Mouse (Mus musculus): ENCODE measurements at regions not wholly inside any gene's neighbourhood (a gene's known extent, or its start where the extent isn't known, plus 50 kb on each side); places are given as distances from the start of the nearest gene placed in this dataset.

DNA sequence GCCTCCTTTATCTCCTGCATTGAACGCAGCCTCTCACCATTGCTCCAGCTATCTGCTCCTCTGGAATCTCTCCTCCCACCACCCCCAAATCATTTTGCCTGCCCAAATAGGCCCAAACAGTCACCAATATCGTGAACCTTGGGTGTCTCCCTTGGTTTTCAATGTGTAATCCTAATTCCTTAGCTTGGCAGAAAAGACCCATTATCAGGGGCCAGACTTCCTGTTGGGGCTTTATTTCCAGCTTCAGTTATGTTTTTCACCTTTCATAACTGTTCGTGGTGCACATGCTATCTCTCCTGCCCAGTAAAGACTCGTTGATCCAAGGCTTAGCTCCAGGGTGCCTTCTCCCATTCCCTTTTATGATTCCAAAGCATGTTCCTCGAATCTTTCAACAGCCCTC, 142.4 kb upstream of the Eya4 start:
- no peak for DNase-seq (ENCODE audit: low read depth, low spot score)

DNA sequence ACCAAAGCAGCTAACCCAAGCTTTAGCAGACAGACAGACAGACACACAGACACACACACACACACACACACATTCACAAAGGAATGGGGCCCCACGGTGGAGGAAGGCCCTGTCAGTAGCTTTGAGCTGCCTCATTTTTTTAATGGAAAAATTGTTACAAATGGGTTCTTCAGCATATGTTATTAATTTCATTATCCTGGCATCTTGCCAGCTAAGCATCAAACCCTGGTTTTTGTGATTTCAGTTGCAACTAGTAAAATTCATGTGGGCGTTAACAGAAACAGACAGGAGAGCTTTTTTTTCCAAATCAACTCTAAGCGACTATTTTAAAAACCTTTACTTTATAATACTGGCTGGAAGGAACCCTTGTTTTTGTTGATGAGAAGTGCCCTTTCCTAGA, 138.4 kb upstream of the Eya4 start:
- peak; percentile 79 for DNase-seq (ENCODE audit: low read depth, low spot score)

DNA sequence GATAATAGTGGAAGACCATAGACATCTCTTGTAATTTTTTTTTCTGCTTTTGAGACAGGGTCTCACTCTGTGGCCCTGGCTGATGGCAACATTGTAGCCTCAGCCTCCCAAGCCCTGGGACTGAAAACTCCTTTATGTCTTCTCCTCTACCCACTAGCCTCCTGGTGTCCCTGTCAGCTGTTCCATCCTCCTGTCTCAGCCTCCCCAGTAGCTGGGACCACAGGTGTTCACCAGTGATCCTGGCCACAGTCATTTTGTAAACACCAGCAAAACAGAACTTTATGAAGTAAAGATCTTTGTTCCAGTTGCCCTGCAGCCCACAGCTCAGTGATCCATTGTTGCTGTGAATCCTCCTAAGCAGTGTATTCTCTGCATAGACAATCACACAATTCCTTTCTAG, 129.9 kb upstream of the Eya4 start:
- no peak for DNase-seq (ENCODE audit: low read depth, low spot score)

DNA sequence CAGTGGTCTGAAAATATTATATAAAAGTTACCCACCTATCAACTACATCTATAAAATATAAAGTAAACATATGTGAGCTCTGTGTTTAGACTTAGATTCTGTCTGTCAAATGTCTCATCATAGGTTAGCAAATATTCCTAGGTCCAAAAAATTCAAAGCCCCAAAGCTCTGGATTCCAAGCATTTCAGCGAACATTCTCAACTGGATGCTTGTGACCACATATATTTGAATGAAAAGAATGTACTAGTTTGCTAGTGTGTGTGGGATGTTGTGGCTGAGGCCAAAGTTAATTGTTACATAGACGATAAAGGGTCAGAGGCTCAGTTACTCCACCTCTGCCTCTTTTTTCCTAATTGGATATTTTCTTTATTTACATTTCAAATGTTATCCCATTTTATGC, 128.3 kb upstream of the Eya4 start:
- DNase-seq (ENCODE audit: low read depth, low spot score), result peak; percentile 17

DNA sequence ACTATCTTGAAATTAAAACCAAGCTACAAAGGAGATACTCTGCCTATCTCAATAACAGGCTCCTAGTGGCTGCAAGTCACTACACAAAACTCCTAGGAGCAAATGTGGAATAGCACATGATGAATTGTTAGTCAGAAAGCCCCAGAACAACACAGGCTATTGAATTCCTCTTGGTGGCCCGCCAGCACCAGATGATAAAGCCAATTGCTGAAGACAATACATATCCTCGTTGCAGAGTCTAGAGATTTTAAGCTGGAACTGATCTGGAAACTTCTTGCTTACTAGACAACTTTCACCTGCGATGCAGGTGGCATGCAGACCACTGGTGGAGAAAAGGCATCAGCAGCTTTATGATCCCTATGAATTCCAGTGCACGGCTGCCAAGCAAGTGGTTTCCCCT, 126.5 kb upstream of the Eya4 start:
- peak; percentile 28 for DNase-seq (ENCODE audit: low read depth, low spot score)

DNA sequence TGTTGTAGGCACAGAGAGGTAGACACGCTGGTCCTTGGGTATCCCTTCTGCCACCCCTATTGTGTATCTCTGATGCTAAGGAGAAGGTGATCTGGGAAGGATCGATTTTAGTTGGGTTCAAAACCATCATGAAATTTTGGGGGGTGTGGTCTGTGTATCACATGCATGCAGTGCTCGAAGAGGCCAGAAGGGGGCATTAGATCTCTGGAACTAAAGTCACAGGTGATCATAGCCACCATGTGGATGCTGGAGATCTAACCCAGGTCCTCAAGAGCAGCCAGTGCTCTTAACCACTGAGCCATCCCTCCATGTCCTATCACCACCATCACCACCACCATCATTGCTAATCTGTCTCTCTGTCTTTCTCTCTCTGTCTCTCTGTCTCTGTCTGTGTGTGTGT, 100.4 kb upstream of the Eya4 start:
- peak; percentile 7 for DNase-seq (ENCODE audit: low read depth, low spot score)

DNA sequence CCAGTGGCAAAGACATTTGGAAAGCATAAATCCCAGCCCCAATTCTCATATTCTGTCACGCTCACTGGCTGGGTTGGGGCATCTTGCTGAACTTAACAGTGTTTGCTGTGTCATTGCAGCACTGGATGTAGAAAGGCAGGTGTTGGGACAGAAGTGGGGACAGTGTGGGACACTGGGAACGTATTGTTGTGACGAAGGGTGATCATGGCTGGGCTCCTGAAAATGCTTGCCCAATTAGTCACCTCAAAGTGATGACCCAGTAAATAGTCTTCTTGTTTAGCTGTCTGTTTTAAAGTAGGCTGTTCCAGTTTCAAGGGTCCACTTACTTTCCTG, 100.0 kb upstream of the Eya4 start:
- no peak for DNase-seq (ENCODE audit: low read depth, low spot score)

DNA sequence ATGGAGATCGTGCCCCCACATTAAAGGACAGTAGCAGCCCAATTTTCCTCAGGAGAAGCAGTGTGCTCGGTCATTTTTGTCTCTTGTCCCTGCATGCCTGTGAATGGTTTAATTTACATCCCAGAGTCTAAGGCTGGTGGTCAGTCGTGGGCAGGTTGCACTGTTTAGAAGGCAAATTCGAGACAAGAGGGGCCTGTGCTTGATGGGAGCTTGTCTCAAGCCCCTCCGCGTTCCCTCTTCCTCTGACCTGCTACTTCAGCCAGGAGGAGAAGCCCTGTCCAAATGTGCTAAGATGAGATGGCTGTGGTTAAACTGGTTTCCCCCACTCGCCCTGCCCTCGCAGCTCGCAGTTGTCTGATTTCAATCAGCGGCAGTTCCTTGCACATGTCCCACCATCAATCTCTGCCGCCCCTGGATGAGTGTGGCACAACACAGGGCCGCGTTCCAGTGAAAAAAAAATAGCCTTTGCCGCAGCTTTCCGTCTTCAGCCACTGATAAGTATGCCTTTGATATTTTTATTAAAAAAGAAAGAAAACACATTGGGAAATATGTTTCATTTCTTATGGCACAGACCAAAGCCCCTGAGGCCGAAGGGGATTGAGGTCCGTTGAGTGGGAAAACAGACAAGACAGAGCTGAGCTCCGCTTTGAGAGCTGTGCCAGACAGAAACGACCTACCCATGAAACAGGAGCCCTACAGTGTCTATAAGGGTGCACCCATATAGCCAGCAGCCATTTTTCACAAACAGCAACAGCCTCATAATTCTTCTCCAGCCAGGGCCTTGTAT, 99.5 kb upstream of the Eya4 start:
- no peak for DNase-seq (ENCODE audit: low read depth, low spot score)

DNA sequence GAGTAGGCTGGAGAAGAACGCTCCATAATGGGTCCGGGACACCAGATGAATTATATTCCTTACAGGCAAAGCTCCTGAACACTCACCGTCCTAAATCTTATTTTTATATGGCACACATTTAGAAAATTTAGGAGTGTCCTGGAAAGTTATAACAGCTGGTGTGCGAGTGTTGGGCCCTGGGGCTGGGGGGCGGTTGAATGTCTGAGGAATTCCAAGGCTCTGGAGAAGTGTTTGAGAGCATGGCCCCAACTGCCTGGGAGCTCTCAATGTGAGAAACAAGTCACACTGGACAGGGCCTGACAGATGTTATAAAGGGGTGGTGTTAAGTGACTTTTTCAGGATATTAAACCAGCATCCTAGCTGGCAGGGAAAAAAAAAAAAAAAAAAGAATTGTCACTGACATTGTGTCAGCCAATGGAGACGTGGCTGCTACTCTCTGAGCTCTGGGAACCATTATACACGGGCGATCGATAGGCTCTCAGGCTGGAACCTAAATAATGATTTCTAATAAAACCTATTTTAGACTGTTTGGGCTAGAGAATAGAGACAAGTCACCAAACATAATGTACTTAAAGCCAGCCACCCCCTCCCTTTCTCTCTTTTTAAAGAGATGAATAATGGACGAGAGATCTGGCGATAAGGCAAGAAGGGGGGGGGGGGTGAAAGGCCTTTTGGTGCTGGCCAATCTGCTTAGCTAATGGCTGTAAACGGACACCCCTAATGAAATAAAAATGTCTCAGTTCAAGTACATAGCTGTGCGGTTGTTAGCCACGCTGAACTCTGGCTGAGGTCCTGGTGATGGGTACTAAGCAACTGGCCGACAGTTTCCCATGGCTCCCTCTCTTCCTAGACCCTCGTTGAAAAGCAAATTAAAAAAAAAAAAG, 98.6 kb upstream of the Eya4 start:
- no peak for DNase-seq (ENCODE audit: low read depth, low spot score)

DNA sequence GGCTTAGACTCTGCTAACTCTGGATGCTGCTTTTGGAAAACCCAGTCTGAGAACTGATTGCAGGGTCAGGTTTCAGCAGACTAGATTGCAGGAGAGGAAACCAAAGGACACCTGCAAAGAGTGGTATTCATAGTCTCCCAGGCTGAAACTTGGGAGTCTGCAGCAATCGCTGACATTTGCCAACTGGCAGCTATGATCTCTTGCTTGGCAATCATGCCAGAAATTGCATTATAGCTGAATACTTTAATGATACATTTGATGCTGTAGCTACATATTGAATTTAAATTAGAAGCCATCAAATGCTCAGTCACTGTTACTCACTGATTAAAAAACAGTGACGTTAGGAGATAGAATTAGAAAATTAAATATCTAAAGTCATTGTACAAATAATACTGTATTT, 79.8 kb upstream of the Eya4 start:
- no peak for DNase-seq (ENCODE audit: low read depth, low spot score)

DNA sequence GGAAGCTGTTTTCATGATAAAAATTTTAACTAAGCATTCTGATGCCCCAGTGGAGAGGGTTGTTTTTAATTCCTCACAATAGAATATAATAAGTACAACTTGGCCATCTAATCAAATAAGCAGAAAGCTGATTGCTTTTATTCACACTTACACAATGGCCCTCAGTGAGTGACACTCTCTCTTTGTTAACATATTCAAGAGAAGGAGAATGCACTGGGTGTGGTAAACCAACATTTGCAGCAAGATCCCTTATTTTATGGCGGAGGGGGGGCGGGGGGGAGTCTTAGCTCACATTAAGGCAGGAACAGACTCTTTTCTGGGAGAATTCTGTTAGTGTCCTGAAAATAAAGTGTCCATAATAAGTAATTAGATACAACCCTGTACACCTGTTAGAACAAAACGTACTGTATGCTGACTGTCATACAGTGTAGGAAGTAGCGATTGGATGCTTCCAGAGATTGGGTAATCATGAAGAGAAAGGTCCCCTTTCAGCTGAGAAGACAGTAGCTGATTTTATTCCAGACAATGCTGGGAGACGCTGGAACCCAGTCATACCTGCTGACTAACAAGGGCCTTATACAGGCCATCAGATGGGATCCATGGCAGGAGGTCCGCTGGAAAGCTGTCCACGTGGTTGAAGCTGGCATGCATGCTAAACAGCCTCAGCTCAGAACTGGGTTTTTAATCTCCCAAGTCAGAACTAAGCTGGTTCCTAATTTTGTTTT, 63.4 kb upstream of the Eya4 start:
- DNase-seq (ENCODE audit: low read depth, low spot score), result no peak

DNA sequence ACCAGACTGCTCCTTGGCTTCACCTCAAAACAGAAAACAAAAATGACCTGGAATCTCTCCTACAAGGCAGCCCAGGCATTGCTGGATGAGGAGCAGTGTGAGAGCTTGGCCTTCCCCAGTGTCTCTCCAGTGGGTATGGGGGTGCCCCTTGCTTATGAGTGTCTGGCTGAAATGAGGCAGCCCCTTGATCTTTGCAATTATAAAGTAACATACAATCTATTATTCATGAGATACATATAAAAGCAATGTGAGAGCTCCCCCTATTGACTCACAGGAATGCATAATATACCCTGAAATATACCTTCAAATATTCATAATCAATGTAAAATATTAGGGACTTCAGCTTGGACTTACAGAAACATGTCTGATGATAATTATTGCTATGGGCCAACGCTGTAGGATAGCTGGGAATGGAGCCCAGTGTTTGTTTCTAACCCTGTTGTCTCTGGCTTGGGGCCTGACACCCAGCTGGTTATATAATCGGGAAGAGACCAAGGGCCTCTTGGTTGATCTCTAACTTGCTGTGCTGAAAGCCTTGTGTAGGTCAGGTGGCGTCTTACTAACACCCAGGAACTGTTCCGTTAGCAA, 52.9 kb upstream of the Eya4 start:
- DNase-seq (ENCODE audit: low read depth, low spot score), result peak; percentile 57

Data from 3T3-L1 (cell line).